Mouse (Mus musculus) ES-E14 (cell line): Measurements from ENCODE around the gene Pcmtd2. TPM values are rescaled to one million over a fixed set of nuclear protein-coding genes. Genes with fewer than 3 reads are reported as not detected.
"Not testable (repeated sequence)": the region's sequence is repeated elsewhere in the genome, so short reads cannot be mapped to it uniquely, and the experiment has no call there.

Experiments
- DNase-seq: peaks from one replicate; pipeline ENCODE4 v3.0.0-alpha.2; 2013; ENCODE audit warnings: low read depth, low spot score
- H3K27ac ChIP-seq: 2 replicates; pipeline ENCODE4 v1.5.1; 2012; ENCODE audit warnings: low read depth, mild to moderate bottlenecking, low read length, moderate library complexity, mixed read lengths; ENCODE audit not compliant: poor library complexity, insufficient read depth, severe bottlenecking
- H3K36me3 ChIP-seq: 2 replicates; pipeline ENCODE4 v1.6.1; 2012; ENCODE audit warnings: mild to moderate bottlenecking, low read length, moderate library complexity, mixed read lengths; ENCODE audit not compliant: control insufficient read depth, poor library complexity, insufficient read depth, severe bottlenecking
- H3K4me1 ChIP-seq, 2 experiments: fragments of 150-350 bp in 1 of 2; sonication (generic) in 1 of 2; 2 replicates each; pipeline ENCODE4 v1.6.1; 2012; ENCODE audit warnings: low read length in 2 of 2, mild to moderate bottlenecking in 1 of 2, mixed read lengths in 1 of 2; ENCODE audit not compliant: control insufficient read depth in 2 of 2, insufficient read depth in 2 of 2, poor library complexity in 1 of 2
- H3K4me3 ChIP-seq, 2 experiments: fragments of 150-350 bp in 1 of 2; sonication (generic) in 1 of 2; 2 replicates each; pipeline ENCODE4 v1.5.1; 2012; ENCODE audit warnings: low read length in 2 of 2, low read depth in 1 of 2, mild to moderate bottlenecking in 1 of 2, mixed read lengths in 1 of 2; ENCODE audit not compliant: insufficient read depth in 1 of 2, poor library complexity in 1 of 2, severe bottlenecking in 1 of 2
- H3K9ac ChIP-seq: 2 replicates; pipeline ENCODE4 v1.6.1; 2012; ENCODE audit warnings: low read depth, mild to moderate bottlenecking, low read length, mixed read lengths; ENCODE audit not compliant: poor library complexity, insufficient read depth, severe bottlenecking
- H3K9me3 ChIP-seq: fragments of 150-350 bp; sonication (generic); 2 replicates; pipeline ENCODE4 v1.6.1; 2012; ENCODE audit warnings: low read depth, mild to moderate bottlenecking, low read length; ENCODE audit not compliant: control insufficient read depth, insufficient read depth
- CHD2 ChIP-seq: IDR thresholded peaks from 2 replicates; pipeline ENCODE4 v1.6.1; 2014; ENCODE audit warnings: mild to moderate bottlenecking, low read depth, low read length, inconsistent platforms
- HCFC1 ChIP-seq: IDR thresholded peaks from 2 replicates; pipeline ENCODE4 v1.6.1; 2012; ENCODE audit warnings: low read length, inconsistent platforms, borderline replicate concordance; ENCODE audit not compliant: insufficient read depth
- MAFK ChIP-seq: IDR thresholded peaks from 2 replicates; pipeline ENCODE4 v1.6.1; 2014; ENCODE audit warnings: mild to moderate bottlenecking, low read depth, low read length, inconsistent platforms; ENCODE audit not compliant: insufficient read depth
- ZC3H11A ChIP-seq: IDR thresholded peaks from 2 replicates; pipeline ENCODE4 v1.6.1; 2012; ENCODE audit warnings: low read depth, mild to moderate bottlenecking, inconsistent platforms, low read length, borderline replicate concordance
- ZNF384 ChIP-seq: IDR thresholded peaks from 2 replicates; pipeline ENCODE4 v1.6.1; 2012; ENCODE audit warnings: low read depth, low read length, inconsistent platforms
- in situ Hi-C, 2 experiments: fragments of 600-800 bp; cut with MboI; formaldehyde crosslinking; loops; one replicate each; pipeline ENCODE4 v1.15.1; 2025; ENCODE audit warnings: low sequenced_read_pairs in 2 of 2, inconsistent platforms in 1 of 2; ENCODE audit not compliant: unreplicated experiment in 2 of 2
- total RNA-seq: library from RNA; depleted of rRNA; stranded (reverse); fragments of 300-350 nt; gene quantifications from 2 replicates; pipeline ENCODE4 v1.2.3, GENCODE M21; 2012; rRNA removed

Gene Pcmtd2
- 11.8 and 15.7 TPM in 2 replicates for total RNA-seq

DNA sequence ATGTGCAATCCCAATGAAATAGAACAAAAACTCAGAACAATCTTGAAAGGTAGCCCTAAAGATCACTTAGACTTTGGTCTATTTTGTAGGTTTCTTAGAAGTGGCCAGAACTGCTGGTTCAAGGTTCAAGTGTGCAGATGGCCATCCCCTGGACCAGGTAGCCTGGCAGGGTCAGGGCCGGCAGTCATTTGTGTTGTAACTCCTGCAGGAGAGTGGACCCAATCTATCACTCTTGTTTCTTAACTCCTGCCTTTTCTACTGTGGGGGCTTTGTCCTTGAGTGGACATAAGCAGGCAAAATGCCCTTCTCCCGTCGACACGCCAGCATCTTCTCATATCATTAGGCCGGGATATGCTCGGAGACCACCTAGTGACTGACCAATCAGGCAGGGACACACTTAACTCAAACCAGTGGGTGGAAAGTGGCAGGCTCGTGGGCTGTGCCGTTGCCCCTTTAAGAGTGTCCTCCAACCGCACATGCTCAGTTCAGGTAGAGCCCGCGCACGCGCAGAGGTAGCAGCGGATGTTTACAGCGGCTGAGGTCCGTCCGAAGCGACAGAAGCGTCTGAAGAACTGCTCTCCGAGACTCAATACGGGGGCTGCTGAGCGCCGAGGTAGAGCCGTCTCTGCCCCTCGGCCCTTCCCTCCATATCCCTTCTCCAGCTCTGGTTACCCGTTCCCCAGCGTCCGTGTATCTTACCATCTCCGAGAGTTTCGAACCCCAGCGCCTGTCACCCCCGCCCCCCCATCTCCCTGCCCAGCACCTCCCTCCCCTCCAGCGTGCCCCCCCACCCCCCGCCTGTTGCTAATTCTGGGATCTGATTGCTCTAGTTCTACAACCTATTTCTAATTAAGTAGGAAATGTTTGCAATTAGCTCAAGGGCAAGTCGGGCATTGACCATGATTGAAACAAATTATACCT, at the start of gene Pcmtd2:
Pcmtd2 (plus strand) TSS at position 483 of the 921 bp plus-strand sequence.
- Histone ChIP-seq H3K9me3 (no peaks in the 10 kb centered on the region), H3K9ac (peak within 1 kb of the TSS; percentile 82), H3K27ac (peak within 1 kb of the TSS; percentile 44; the same call in 1 of the 2 replicates), H3K4me1 (peaks cover 0 to 6% of the 10 kb centered on the region in 2 experiments; a peak in 1 of 4 replicates), H3K4me3 (peak within 1 kb of the TSS; percentile 68 to 85), H3K36me3 (no peaks in the 10 kb centered on the region)
- TF ChIP-seq ZNF384: no peak
- TF ChIP-seq HCFC1: peak; percentile 46; the same call in 1 of the 2 replicates
- no peak; the same call in 1 of the 2 replicates for TF ChIP-seq ZC3H11A
- no peak for TF ChIP-seq MAFK
- peak; percentile 83 for DNase-seq
- in situ Hi-C loops: no loop called here

DNA sequence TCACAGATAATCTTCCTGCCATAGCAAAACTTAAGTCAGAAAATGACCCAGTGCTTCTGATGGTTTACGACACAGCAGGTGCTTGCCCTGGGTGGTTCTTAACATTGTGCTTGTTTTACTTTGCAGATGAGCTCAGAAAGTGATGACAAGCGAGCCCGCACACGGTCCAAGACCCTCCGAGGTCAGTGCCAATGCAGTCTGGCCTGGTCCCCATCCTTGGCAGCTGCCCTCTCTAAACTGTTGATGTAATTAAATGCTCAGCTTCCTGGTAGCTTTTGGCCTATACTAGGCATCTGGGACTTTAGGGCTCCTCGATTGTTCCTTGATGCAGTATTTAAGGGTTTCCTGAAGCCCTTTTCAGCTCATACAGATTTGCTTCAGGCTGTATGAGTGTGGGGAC, 48.3 kb upstream of the Pcmtd2 start:
- no peak for DNase-seq
- in situ Hi-C loops: no loop called here
- H3K9ac ChIP-seq: no peak overlapping the region
- no peak overlapping the region for H3K4me3 ChIP-seq
- no peaks in the 10 kb centered on the region for H3K9me3 ChIP-seq
- H3K36me3 ChIP-seq: no peaks in the 10 kb centered on the region
- TF ChIP-seq MAFK (no peak), ZC3H11A (no peak), CHD2 (no peak), ZNF384 (no peak)
- H3K4me1 ChIP-seq: no peaks in the 10 kb centered on the region
- no peak overlapping the region for H3K27ac ChIP-seq

DNA sequence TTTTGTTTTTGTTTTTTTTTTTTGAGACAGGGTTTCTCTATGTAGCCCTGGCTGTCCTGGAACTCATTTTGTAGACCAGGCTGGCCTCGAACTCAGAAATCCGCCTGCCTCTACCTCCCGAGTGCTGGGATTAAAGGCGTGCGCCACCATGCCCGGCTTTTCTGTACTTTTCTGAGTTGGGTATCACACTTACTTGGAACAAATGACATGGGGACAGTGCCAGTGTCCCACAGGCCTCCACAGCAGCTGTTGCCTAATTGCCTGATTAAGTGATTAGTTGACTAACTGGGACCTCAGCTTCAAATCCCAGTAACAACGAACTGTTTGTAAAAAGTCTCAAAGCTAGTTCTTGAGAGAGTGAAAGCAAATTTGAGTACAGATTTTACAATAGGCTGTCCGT, 44.5 kb upstream of the Pcmtd2 start:
- H3K4me3 ChIP-seq, DNase-seq, H3K4me1 ChIP-seq, H3K9me3 ChIP-seq, H3K36me3 ChIP-seq, H3K9ac ChIP-seq, in situ Hi-C loops, H3K27ac ChIP-seq: not testable (repeated sequence)

DNA sequence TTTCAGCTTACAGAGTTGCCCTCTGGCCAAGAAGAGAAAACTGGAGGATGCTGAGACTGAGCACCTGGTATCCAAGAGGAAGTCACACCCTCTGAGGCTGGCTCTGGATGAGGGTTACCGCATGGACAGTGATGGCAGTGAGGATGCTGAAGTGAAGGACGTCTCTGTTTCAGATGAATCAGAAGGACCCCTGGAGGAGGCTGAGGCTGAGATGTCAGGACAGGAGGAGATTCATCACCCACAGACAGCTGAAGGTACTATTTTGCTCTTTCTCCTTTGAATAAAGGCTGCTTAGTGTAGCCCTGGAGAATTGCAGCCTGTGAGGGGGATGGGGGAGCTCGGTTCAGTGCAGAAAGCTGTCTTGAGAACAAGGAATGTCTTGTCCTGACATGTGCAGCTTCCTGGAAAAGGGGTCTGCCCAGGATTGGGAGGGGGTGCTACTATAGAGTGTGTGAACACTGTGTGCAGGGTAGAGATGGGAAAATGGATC, 42.0 kb upstream of the Pcmtd2 start:
- in situ Hi-C loops: no loop called here
- Histone ChIP-seq H3K9me3 (no peaks in the 10 kb centered on the region), H3K36me3 (no peaks in the 10 kb centered on the region), H3K9ac (no peak overlapping the region), H3K4me3 (no peak overlapping the region), H3K27ac (no peak overlapping the region; the same call in 1 of the 2 replicates), H3K4me1 (no peaks in the 10 kb centered on the region)
- no peak for DNase-seq
- TF ChIP-seq ZC3H11A (no peak), ZNF384 (no peak), MAFK (no peak), CHD2 (no peak), HCFC1 (no peak)

DNA sequence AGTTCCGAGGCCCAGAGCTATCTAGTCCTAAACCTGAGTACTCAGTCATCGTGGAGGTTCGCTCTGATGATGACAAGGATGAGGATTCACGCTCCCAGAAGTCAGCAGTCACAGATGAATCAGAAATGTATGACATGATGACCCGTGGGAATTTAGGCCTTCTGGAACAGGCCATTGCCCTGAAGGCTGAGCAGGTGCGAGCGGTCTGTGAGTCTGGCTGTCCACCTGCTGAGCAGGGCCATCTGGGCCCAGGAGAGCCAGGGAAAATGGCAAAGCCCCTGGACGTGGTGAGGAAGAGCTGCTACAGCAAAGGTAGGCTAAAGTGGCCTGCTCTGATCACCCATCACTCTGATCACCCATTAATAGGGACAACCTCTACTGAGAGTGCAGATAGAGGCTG, 40.0 kb upstream of the Pcmtd2 start:
- H3K9me3 ChIP-seq: no peaks in the 10 kb centered on the region
- in situ Hi-C loops: no loop called here
- H3K27ac ChIP-seq: no peak overlapping the region
- H3K36me3 ChIP-seq: no peaks in the 10 kb centered on the region
- H3K9ac ChIP-seq: no peak overlapping the region
- H3K4me1 ChIP-seq: no peaks in the 10 kb centered on the region
- TF ChIP-seq HCFC1 (no peak), ZC3H11A (no peak), ZNF384 (no peak), CHD2 (no peak), MAFK (no peak)
- DNase-seq: no peak
- no peak overlapping the region for H3K4me3 ChIP-seq
